Mouse (Mus musculus): ENCODE data around the gene Vars. TPM values are rescaled to one million over a fixed set of nuclear protein-coding genes. Genes with fewer than 3 reads are reported as not detected.
"Not testable (repeated sequence)": the region's sequence is repeated elsewhere in the genome, so short reads cannot be mapped to it uniquely, and the experiment has no call there.

Vars gene
- polyA plus RNA-seq, 1 experiment from 2014 or later, result 35.5 TPM

DNA sequence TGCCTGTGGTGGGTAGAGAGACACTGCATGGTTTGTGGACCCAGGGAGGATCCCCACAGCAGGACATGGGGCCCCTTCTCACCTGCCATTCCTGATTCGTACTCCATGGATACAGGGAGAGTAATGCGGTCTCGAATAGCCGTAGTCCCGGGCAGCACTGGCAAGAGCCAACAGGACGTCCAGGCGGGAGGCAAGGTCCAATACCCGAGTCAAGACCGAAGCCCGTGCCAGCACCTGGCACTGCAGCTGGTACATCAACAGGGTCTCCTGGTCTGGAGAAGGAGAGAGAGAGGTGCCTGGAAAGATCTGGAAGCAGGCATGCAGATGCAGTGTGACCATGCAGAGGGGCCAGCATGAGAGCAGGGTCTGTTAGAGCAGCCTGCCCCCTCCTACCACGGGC lies 30.5 kb downstream of the Vars start:
- no peak overlapping the region for H3K4me3 ChIP-seq (ENCODE audit: low read depth, low read length)
- ATAC-seq (ENCODE audit: low FRiP score, low TSS enrichment) (no peak), DNase-seq (ENCODE audit: low spot score) (no peak)
- no peaks in the 10 kb centered on the region for H3K9me3 ChIP-seq (ENCODE audit: control insufficient read depth, low read length)
- no peak overlapping the region for H3K4me2 ChIP-seq (replicated peaks; ENCODE audit: low read depth)
- no peak overlapping the region for H3K9ac ChIP-seq (ENCODE audit: low read length)
- H3K4me1 ChIP-seq (replicated peaks; ENCODE audit: control insufficient read depth, insufficient read depth), result no peaks in the 10 kb centered on the region; the same call in 1 of the 2 replicates
- TF ChIP-seq EP300 (optimal IDR thresholded peaks at IDR 0.05) (no peak), CTCF (IDR thresholded peaks at IDR 0.05; ENCODE audit: low read depth) (no peak)
- 82% methylated on average over 11 of the region's 11 CpGs for WGBS
- no peaks in the 10 kb centered on the region for H3K27me3 ChIP-seq (ENCODE audit: control insufficient read depth, insufficient read depth, low read length)
- no peaks in the 10 kb centered on the region for H3K36me3 ChIP-seq (ENCODE audit: control insufficient read depth, insufficient read depth, low read length)
- H3K27ac ChIP-seq (replicated peaks), result no peak overlapping the region

DNA sequence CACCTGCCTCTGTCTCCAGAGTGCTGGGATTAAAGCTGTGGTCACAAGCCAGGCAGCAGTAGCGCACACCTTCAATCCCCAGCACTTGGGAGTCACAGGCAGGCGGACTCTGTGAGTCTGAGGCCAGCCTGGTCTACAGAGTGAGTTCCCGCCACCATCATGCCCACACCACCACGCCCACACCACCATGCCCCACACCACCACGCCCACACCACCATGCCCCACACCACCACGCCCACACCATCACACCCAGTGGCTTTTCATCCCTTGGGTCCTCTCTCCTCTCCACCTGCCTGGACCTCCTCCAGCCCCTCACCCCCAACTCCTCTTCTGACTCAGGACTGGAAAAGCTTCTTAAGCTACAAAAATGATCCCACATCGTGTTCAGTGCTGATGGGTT lies 31.1 kb downstream of the Vars start:
- Histone ChIP-seq H3K27ac (replicated peaks) (no peak overlapping the region), H3K27me3 (ENCODE audit: control insufficient read depth, insufficient read depth, low read length) (no peaks in the 10 kb centered on the region), H3K9ac (ENCODE audit: low read length) (no peak overlapping the region), H3K4me2 (replicated peaks; ENCODE audit: low read depth) (no peak overlapping the region), H3K4me1 (replicated peaks; ENCODE audit: control insufficient read depth, insufficient read depth) (no peaks in the 10 kb centered on the region; the same call in 1 of the 2 replicates), H3K9me3 (ENCODE audit: control insufficient read depth, low read length) (no peaks in the 10 kb centered on the region), H3K4me3 (ENCODE audit: low read depth, low read length) (no peak overlapping the region), H3K36me3 (ENCODE audit: control insufficient read depth, insufficient read depth, low read length) (no peaks in the 10 kb centered on the region)
- DNase-seq (ENCODE audit: low spot score) (no peak), ATAC-seq (ENCODE audit: low FRiP score, low TSS enrichment) (no peak)
- no peak for TF ChIP-seq EP300 (optimal IDR thresholded peaks at IDR 0.05)
- TF ChIP-seq CTCF (IDR thresholded peaks at IDR 0.05; ENCODE audit: low read depth), result no peak
- WGBS, result 77% methylated on average over 7 of the region's 7 CpGs

DNA sequence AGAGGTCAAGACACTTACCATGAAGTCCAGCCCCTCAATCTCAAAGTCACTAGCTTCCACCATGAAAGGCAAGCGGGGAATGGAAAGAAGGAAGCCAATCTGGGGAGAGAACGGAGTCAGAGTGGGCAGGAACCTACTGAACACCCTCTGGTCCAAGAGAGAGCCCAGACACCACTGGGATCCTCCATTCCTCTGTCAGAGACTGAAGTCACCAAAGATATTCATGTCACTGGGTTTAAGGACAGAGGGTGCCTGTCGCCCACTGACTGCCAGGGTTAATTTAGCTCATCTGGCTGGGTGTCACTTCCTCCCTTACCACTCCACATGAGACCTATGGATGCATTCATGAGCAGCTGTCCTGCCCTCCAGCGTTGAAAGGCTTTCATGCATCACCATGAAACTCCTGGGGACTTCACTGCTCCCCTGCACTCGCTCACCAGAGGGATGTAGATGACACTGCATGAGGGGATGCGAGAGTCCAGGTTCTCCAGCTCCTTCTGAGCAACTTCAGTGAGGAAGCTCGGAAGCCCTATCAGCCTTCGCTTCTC lies 31.6 kb downstream of the Vars start:
- no peak overlapping the region for H3K9ac ChIP-seq (ENCODE audit: low read length)
- H3K4me2 ChIP-seq (replicated peaks; ENCODE audit: low read depth), result no peak overlapping the region
- H3K4me3 ChIP-seq (ENCODE audit: low read depth, low read length), result no peak overlapping the region
- DNase-seq (ENCODE audit: low spot score) (no peak), ATAC-seq (ENCODE audit: low FRiP score, low TSS enrichment) (no peak)
- H3K36me3 ChIP-seq (ENCODE audit: control insufficient read depth, insufficient read depth, low read length), result no peaks in the 10 kb centered on the region
- H3K27me3 ChIP-seq (ENCODE audit: control insufficient read depth, insufficient read depth, low read length), result no peaks in the 10 kb centered on the region
- H3K9me3 ChIP-seq (ENCODE audit: control insufficient read depth, low read length), result no peaks in the 10 kb centered on the region
- TF ChIP-seq CTCF (IDR thresholded peaks at IDR 0.05; ENCODE audit: low read depth), result peak; percentile 33
- TF ChIP-seq EP300 (optimal IDR thresholded peaks at IDR 0.05), result no peak
- H3K4me1 ChIP-seq (replicated peaks; ENCODE audit: control insufficient read depth, insufficient read depth), result no peaks in the 10 kb centered on the region; the same call in 1 of the 2 replicates
- no peak overlapping the region for H3K27ac ChIP-seq (replicated peaks)
- 83% methylated on average over 8 of the region's 8 CpGs for WGBS

DNA sequence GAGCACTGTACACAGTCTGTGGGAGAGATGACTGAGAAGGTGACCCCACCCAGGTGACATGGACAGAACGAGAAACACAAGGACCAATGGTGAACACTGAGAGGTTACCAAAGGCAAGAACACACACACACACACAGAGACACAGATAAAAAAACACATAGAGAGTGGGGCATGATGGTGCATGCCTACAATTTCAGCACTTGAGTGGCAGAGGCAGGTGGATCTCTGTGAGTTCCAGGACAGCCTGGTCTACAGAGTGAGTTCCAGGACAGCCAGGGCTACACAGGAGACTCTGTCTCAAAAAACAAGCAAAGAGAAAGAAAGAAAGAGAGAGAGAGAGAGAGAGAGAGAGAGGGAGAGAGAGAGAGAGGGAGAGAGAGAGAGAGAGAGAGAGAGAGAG lies 32.9 kb downstream of the Vars start:
- not testable (repeated sequence) for ATAC-seq (ENCODE audit: low FRiP score, low TSS enrichment)

DNA sequence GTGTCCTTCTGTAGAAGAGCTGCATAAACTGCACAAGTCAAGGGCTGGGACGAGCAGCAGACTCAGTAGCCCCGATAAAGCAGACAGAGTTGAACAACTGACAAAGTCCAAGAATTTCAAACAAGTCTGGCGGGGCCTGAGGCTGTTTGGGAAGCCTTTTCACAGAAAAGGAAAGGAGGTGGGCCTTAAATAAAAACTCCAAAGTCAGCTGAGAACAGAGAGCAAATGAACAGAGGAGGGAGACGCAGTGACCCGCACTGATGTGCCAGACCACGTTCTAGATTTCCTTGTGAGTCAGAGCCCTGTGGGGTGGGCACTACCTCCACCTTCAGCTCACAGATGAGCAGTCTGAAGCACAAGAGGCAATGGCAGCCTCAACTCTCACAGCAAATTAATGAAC lies 34.1 kb downstream of the Vars start:
- Histone ChIP-seq H3K9me3 (ENCODE audit: control insufficient read depth, low read length) (no peaks in the 10 kb centered on the region), H3K4me2 (replicated peaks; ENCODE audit: low read depth) (no peak overlapping the region), H3K9ac (ENCODE audit: low read length) (no peak overlapping the region), H3K4me3 (ENCODE audit: low read depth, low read length) (no peak overlapping the region), H3K36me3 (ENCODE audit: control insufficient read depth, insufficient read depth, low read length) (no peaks in the 10 kb centered on the region), H3K4me1 (replicated peaks; ENCODE audit: control insufficient read depth, insufficient read depth) (no peaks in the 10 kb centered on the region), H3K27me3 (ENCODE audit: control insufficient read depth, insufficient read depth, low read length) (no peaks in the 10 kb centered on the region), H3K27ac (replicated peaks) (peak overlapping the region; percentile 56; the same call in 1 of the 2 replicates)
- TF ChIP-seq EP300 (optimal IDR thresholded peaks at IDR 0.05) (no peak), CTCF (IDR thresholded peaks at IDR 0.05; ENCODE audit: low read depth) (no peak)
- ATAC-seq (ENCODE audit: low FRiP score, low TSS enrichment) (no peak; the same call in 1 of the 2 replicates), DNase-seq (ENCODE audit: low spot score) (peak; percentile 37)
- whole genome bisulfite sequencing, result 27% methylated on average over 6 of the region's 6 CpGs

More for the DNA sequence above, 32.9 kb downstream of the Vars start:
- not testable (repeated sequence) for H3K4me1 ChIP-seq (replicated peaks; ENCODE audit: control insufficient read depth, insufficient read depth); DNase-seq (ENCODE audit: low spot score); H3K9ac ChIP-seq (ENCODE audit: low read length); H3K36me3 ChIP-seq (ENCODE audit: control insufficient read depth, insufficient read depth, low read length); H3K27me3 ChIP-seq (ENCODE audit: control insufficient read depth, insufficient read depth, low read length); H3K4me2 ChIP-seq (replicated peaks; ENCODE audit: low read depth); H3K9me3 ChIP-seq (ENCODE audit: control insufficient read depth, low read length); H3K27ac ChIP-seq (replicated peaks); H3K4me3 ChIP-seq (ENCODE audit: low read depth, low read length)
- WGBS, result 69% methylated on average over 1 of the region's 1 CpGs

DNA sequence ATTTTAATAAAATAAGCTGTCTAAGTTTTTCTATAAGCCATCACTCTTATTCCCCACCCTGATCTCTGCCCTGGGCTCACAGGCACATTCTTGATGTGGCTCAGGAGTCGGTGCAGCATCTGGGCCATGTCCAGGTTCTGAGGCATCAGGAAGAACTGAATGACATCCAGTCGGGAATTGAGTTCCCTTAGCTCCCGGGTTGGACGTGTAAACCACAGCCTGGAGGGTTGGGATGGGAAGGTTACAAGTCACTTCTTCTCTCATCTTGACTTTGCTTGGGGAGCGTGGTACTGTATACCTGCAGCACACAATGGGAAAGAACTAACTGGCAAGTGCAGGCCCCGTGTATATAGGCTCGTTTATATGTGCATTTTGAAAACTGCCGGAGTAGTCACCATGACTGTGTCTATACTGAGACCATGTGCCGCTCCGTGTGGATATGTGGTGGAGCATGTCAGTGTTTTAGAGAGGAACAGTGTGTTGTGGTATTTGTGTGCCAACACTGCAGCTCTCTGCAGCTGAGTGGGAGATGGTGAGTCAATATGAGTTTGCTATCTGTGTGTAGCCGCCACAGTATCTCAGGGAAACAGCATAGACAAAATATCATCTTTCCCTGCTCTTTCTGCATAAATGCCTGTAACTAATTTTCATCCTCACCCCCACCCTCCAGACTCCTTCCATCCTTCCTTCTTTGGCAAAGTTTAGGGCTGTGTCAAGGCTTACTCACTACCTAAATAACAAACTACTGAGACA lies 38.5 kb downstream of the Vars start:
- DNase-seq (ENCODE audit: low spot score) (no peak), ATAC-seq (ENCODE audit: low FRiP score, low TSS enrichment) (no peak)
- Histone ChIP-seq H3K9ac (ENCODE audit: low read length) (no peak overlapping the region), H3K36me3 (ENCODE audit: control insufficient read depth, insufficient read depth, low read length) (no peaks in the 10 kb centered on the region), H3K4me1 (replicated peaks; ENCODE audit: control insufficient read depth, insufficient read depth) (no peaks in the 10 kb centered on the region), H3K4me2 (replicated peaks; ENCODE audit: low read depth) (no peak overlapping the region), H3K27ac (replicated peaks) (no peak overlapping the region), H3K4me3 (ENCODE audit: low read depth, low read length) (no peak overlapping the region), H3K9me3 (ENCODE audit: control insufficient read depth, low read length) (no peaks in the 10 kb centered on the region), H3K27me3 (ENCODE audit: control insufficient read depth, insufficient read depth, low read length) (no peaks in the 10 kb centered on the region)
- 83% methylated on average over 11 of the region's 11 CpGs for WGBS
- TF ChIP-seq EP300 (optimal IDR thresholded peaks at IDR 0.05) (no peak), CTCF (IDR thresholded peaks at IDR 0.05; ENCODE audit: low read depth) (no peak)
